Comparison of ENCODE assay signal across 16 mouse cellular contexts in the genomic region with DNA sequence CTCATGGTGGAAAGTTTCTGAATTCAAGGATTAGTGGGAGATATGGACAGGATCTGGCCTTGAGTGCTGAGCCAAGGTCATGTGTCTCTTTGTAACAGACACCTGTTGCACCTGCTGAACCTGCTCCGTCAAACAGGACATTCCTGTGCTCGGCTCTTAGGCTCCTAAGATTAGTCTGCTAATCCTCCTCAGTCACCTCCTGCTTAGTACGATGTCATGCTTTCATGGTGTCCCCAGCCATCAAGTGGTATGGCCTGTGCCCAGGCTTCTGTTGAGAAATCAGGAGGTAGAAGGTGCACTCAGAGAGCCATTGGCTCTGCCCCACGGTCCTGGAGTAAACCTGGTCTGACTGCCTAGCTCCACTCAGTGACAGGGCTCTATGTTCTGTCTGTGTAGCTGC. TPM values are rescaled to one million over a fixed set of nuclear protein-coding genes. Genes with fewer than 3 reads are reported as not detected.
"Had no signal": no experiment of that assay in that cellular context is flagged by ENCODE, and none has a peak within 500 bp of the region (broad histone marks: within the 10 kb centered on the region; RNA-seq: fewer than 3 reads in every experiment).

No protein-coding gene starts in this region.

- H3K4me2 ChIP-seq: neural tube, embryonic 13.5 days; neural tube, embryonic 15.5 days; stomach, embryonic 15.5 days had no signal

- H3K27me3 ChIP-seq: neural tube, embryonic 15.5 days; stomach, embryonic 15.5 days had no signal

- H3K9ac ChIP-seq: neural tube, embryonic 13.5 days; neural tube, embryonic 15.5 days; stomach, embryonic 15.5 days had no signal

- H3K9me3 ChIP-seq: neural tube, embryonic 13.5 days; neural tube, embryonic 15.5 days; stomach, embryonic 15.5 days had no signal

- DNase-seq: retina, postnatal 1 day; right cerebral cortex, adult 18-20 months; right cerebral cortex, postnatal 14 days; right cerebral cortex, postnatal 25 days; right cerebral cortex, postnatal 4 days; spleen, adult 18-20 months; thymus, adult 18-20 months; thymus, adult 2 months; thymus, postnatal 14 days; thymus, postnatal 25 days; thymus, postnatal 36 days; thymus, postnatal 4 days had no signal

- H3K36me3 ChIP-seq: neural tube, embryonic 13.5 days; neural tube, embryonic 15.5 days; stomach, embryonic 15.5 days had no signal

- H3K27ac ChIP-seq: neural tube, embryonic 13.5 days; neural tube, embryonic 15.5 days; stomach, embryonic 15.5 days had no signal

- H3K4me3 ChIP-seq: neural tube, embryonic 13.5 days; neural tube, embryonic 15.5 days; stomach, embryonic 15.5 days had no signal

RNA-seq across cellular contexts. Expression of a gene that starts 15.1 kb away (rescaled TPM):
- total RNA-seq: neutrophil, adult 5-6 weeks had no signal
